Mouse (Mus musculus) lung, embryonic 14.5 days (tissue): Measurements from ENCODE around the gene Strn4. TPM values are rescaled to one million over a fixed set of nuclear protein-coding genes. Genes with fewer than 3 reads are reported as not detected.

Experiments used
- ATAC-seq: fragments of 200-750 bp; cut with Nextera tagmentation; 2 replicates; pipeline ENCODE4 v1.8.0; 2017; ENCODE audit warnings: mild to moderate bottlenecking, moderate TSS enrichment, moderate library complexity; ENCODE audit not compliant: insufficient read depth
- DNase-seq: peaks from one replicate; pipeline ENCODE4 v3.0.0-alpha.2; 2015
- H3K27ac ChIP-seq: fragments of 300-500 bp; sonication (generic); 2 replicates; pipeline ENCODE4 v1.5.1; 2014; ENCODE audit warnings: low read depth, mild to moderate bottlenecking, moderate library complexity
- H3K27me3 ChIP-seq: fragments of 300-500 bp; sonication (generic); 2 replicates; pipeline ENCODE4 v1.6.1; 2014; ENCODE audit warnings: low read length, control low read depth; ENCODE audit not compliant: insufficient read depth
- H3K36me3 ChIP-seq: fragments of 300-500 bp; sonication (generic); 2 replicates; pipeline ENCODE4 v1.6.1; 2014; ENCODE audit warnings: control low read depth; ENCODE audit not compliant: insufficient read depth
- H3K4me1 ChIP-seq: fragments of 300-500 bp; sonication (generic); 2 replicates; pipeline ENCODE4 v1.6.1; 2014; ENCODE audit warnings: antibody characterized with exemption, control low read depth; ENCODE audit not compliant: insufficient read depth
- H3K4me2 ChIP-seq: fragments of 300-500 bp; sonication (generic); 2 replicates; pipeline ENCODE4 v1.6.1; 2014; ENCODE audit warnings: mild to moderate bottlenecking
- H3K4me3 ChIP-seq: fragments of 300-500 bp; sonication (generic); 2 replicates; pipeline ENCODE4 v1.5.1; 2014; ENCODE audit warnings: low read depth, low read length
- H3K9ac ChIP-seq: fragments of 300-500 bp; sonication (generic); 2 replicates; pipeline ENCODE4 v1.6.1; 2014
- H3K9me3 ChIP-seq: fragments of 300-500 bp; sonication (generic); 2 replicates; pipeline ENCODE4 v1.6.1; 2016; ENCODE audit warnings: low read depth, low read length, control low read depth
- CTCF ChIP-seq: IDR thresholded peaks from 2 replicates; pipeline ENCODE4 v1.5.1; 2016; ENCODE audit warnings: antibody characterized with exemption, low read depth
- WGBS: fragments of 180-500 bp; shearing (Covaris S2); extraction: QIAGEN DNeasy Blood & Tissue Kit; methylation state at CpG from one replicate; pipeline ENCODE4 v1.1.7; 2014; 5-methylcytosine and 5-hydroxymethylcytosine counted together
- polyA plus RNA-seq: library from polyadenylated mRNA; unstranded; fragments of >200 nt; fragmentation: Nextera tagmentation; extraction: Ambion mirVana; gene quantifications from 2 replicates; pipeline ENCODE4 v1.2.1, GENCODE M21; 2014

Strn4 gene
- polyA plus RNA-seq, 1 experiment from 2014 or later: 134 TPM

GRCm38 (mm10) chr7:16827274-16827673 lies 11.6 kb downstream of the Strn4 start:
- Histone ChIP-seq H3K4me1 (no peaks in the 10 kb centered on the region), H3K4me2 (no peak overlapping the region), H3K27me3 (no peaks in the 10 kb centered on the region), H3K4me3 (no peak overlapping the region), H3K9ac (no peak overlapping the region), H3K36me3 (peaks cover 97% of the 10 kb centered on the region), H3K27ac (0 out of 2 replicates have a peak overlapping the region, but pooled peaks have one; percentile 18), H3K9me3 (no peaks in the 10 kb centered on the region)
- TF ChIP-seq CTCF: no peak
- WGBS: 68% methylated on average over 4 of the region's 4 CpGs
- DNase-seq: no peak
- ATAC-seq: no peak

GRCm38 (mm10) chr7:16830449-16830848 lies 14.8 kb downstream of the Strn4 start:
- no peaks in the 10 kb centered on the region for H3K9me3 ChIP-seq
- H3K4me1 ChIP-seq: no peaks in the 10 kb centered on the region
- peaks cover 95% of the 10 kb centered on the region for H3K36me3 ChIP-seq
- ATAC-seq: no peak
- WGBS: 73% methylated on average over 9 of the region's 9 CpGs
- no peak overlapping the region for H3K4me2 ChIP-seq
- peak overlapping the region; percentile 43; the same call in 1 of the 2 replicates for H3K27ac ChIP-seq
- no peak for DNase-seq
- H3K27me3 ChIP-seq: no peaks in the 10 kb centered on the region
- TF ChIP-seq CTCF: no peak
- H3K4me3 ChIP-seq: no peak overlapping the region
- H3K9ac ChIP-seq: no peak overlapping the region

- Histone ChIP-seq H3K4me1 (peaks cover 5% of the 10 kb centered on the region; the same call in 1 of the 2 replicates), H3K9me3 (no peaks in the 10 kb centered on the region), H3K4me2 (no peak overlapping the region), H3K9ac (no peak overlapping the region), H3K4me3 (no peak overlapping the region), H3K36me3 (peaks cover 75% of the 10 kb centered on the region), H3K27ac (no peak overlapping the region), H3K27me3 (no peaks in the 10 kb centered on the region)
- no peak for DNase-seq
- WGBS: 91% methylated on average over 18 of the region's 18 CpGs
- no peak for TF ChIP-seq CTCF
- no peak for ATAC-seq
Observed at GRCm38 (mm10) chr7:16837916-16838803, 22.5 kb downstream of the Strn4 start.

GRCm38 (mm10) chr7:16838804-16839426 lies 23.2 kb downstream of the Strn4 start:
- ATAC-seq (no peak), DNase-seq (no peak)
- no peak overlapping the region for H3K4me2 ChIP-seq
- no peak overlapping the region for H3K27ac ChIP-seq
- no peak overlapping the region for H3K9ac ChIP-seq
- no peaks in the 10 kb centered on the region for H3K27me3 ChIP-seq
- no peak overlapping the region for H3K4me3 ChIP-seq
- peaks cover 10% of the 10 kb centered on the region; the same call in 1 of the 2 replicates for H3K4me1 ChIP-seq
- TF ChIP-seq CTCF: no peak
- H3K36me3 ChIP-seq: peaks cover 68% of the 10 kb centered on the region
- H3K9me3 ChIP-seq: no peaks in the 10 kb centered on the region
- WGBS: 78% methylated on average over 6 of the region's 6 CpGs

GRCm38 (mm10) chr7:16839427-16840108 lies 23.9 kb downstream of the Strn4 start:
- H3K36me3 ChIP-seq: peaks cover 63% of the 10 kb centered on the region
- DNase-seq (no peak), ATAC-seq (no peak)
- TF ChIP-seq CTCF: no peak
- H3K4me1 ChIP-seq: peaks cover 12% of the 10 kb centered on the region; the same call in 1 of the 2 replicates
- H3K9me3 ChIP-seq: no peaks in the 10 kb centered on the region
- H3K27ac ChIP-seq: no peak overlapping the region
- WGBS: 91% methylated on average over 12 of the region's 12 CpGs
- H3K4me2 ChIP-seq: no peak overlapping the region
- no peak overlapping the region for H3K9ac ChIP-seq
- no peaks in the 10 kb centered on the region for H3K27me3 ChIP-seq
- H3K4me3 ChIP-seq: no peak overlapping the region

GRCm38 (mm10) chr7:16840109-16840491 lies 24.4 kb downstream of the Strn4 start:
- DNase-seq (no peak), ATAC-seq (no peak)
- H3K27ac ChIP-seq: no peak overlapping the region
- no peak overlapping the region for H3K9ac ChIP-seq
- H3K4me2 ChIP-seq: no peak overlapping the region
- H3K4me3 ChIP-seq: no peak overlapping the region
- peaks cover 12% of the 10 kb centered on the region; the same call in 1 of the 2 replicates for H3K4me1 ChIP-seq
- H3K36me3 ChIP-seq: peaks cover 57% of the 10 kb centered on the region
- WGBS: 81% methylated on average over 2 of the region's 2 CpGs
- TF ChIP-seq CTCF: no peak
- H3K27me3 ChIP-seq: no peaks in the 10 kb centered on the region
- H3K9me3 ChIP-seq: no peaks in the 10 kb centered on the region
